13 mouse cellular contexts compared by ENCODE assay signal in genomic region chr4:151709269-151709668, GRCm38 (mm10).
"Had no signal": no experiment of that assay in that cellular context is flagged by ENCODE, and none has a peak within 500 bp of the region (broad histone marks: within the 10 kb centered on the region; RNA-seq: fewer than 3 reads in every experiment).

No protein-coding gene starts in this region.

- H3K9me3 ChIP-seq: limb, embryonic 10.5 days; liver, embryonic 15.5 days; midbrain, embryonic 12.5 days; neural tube, embryonic 15.5 days had no signal

- H3K4me3 ChIP-seq: left cerebral cortex, adult 2 months; limb, embryonic 10.5 days; liver, embryonic 15.5 days; midbrain, embryonic 12.5 days; neural tube, embryonic 15.5 days had no signal

- H3K27me3 ChIP-seq: midbrain, embryonic 12.5 days; neural tube, embryonic 15.5 days had no signal

- ATAC-seq: lung, postnatal 0 days; midbrain, embryonic 16.5 days had no signal

- H3K36me3 ChIP-seq: limb, embryonic 10.5 days; liver, embryonic 15.5 days; midbrain, embryonic 12.5 days; neural tube, embryonic 15.5 days had no signal

- DNase-seq: kidney, adult 2 months; kidney, postnatal 25 days; lung, adult 2 months; lung, postnatal 36 days; right cerebral cortex, adult 18-20 months; right cerebral cortex, postnatal 25 days had no signal
